Mouse (Mus musculus) hindbrain, embryonic 12.5 days (tissue): ENCODE results near the gene Zc3h15. TPM values are rescaled to one million over a fixed set of nuclear protein-coding genes. Genes with fewer than 3 reads are reported as not detected.

ENCODE experiments used
- ATAC-seq: fragments of 200-750 bp; cut with Nextera tagmentation; 2 replicates; pipeline ENCODE4 v1.8.0; 2017; ENCODE audit warnings: moderate TSS enrichment; ENCODE audit not compliant: low FRiP score
- H3K27ac ChIP-seq: fragments of 300-500 bp; sonication (generic); 2 replicates; pipeline ENCODE4 v1.5.1; 2016; ENCODE audit warnings: mild to moderate bottlenecking
- H3K27me3 ChIP-seq: fragments of 300-500 bp; sonication (generic); 2 replicates; pipeline ENCODE4 v1.6.1; 2016; ENCODE audit warnings: mild to moderate bottlenecking
- H3K36me3 ChIP-seq: fragments of 300-500 bp; sonication (generic); 2 replicates; pipeline ENCODE4 v1.6.1; 2016; ENCODE audit warnings: mild to moderate bottlenecking
- H3K4me1 ChIP-seq: fragments of 300-500 bp; sonication (generic); 2 replicates; pipeline ENCODE4 v1.6.1; 2016
- H3K4me2 ChIP-seq: fragments of 300-500 bp; sonication (generic); replicated peaks from 2 replicates; pipeline ENCODE4 v1.6.1; 2016; ENCODE audit warnings: mild to moderate bottlenecking
- H3K4me3 ChIP-seq: fragments of 300-500 bp; sonication (generic); 2 replicates; pipeline ENCODE4 v1.5.1; 2016; ENCODE audit warnings: mild to moderate bottlenecking
- H3K9ac ChIP-seq: fragments of 300-500 bp; sonication (generic); 2 replicates; pipeline ENCODE4 v1.6.1; 2016; ENCODE audit warnings: mild to moderate bottlenecking, moderate library complexity
- H3K9me3 ChIP-seq: fragments of 300-500 bp; sonication (generic); replicated peaks from 2 replicates; pipeline ENCODE4 v1.6.1; 2016; ENCODE audit warnings: mild to moderate bottlenecking
- WGBS: fragments of 180-500 bp; shearing (Covaris S2); methylation state at CpG from one replicate; pipeline ENCODE4 v1.1.7; 2016; 5-methylcytosine and 5-hydroxymethylcytosine counted together
- polyA plus RNA-seq: library from polyadenylated mRNA; unstranded; fragments of >200 nt; fragmentation: Nextera tagmentation; extraction: Ambion mirVana; gene quantifications from 2 replicates; pipeline ENCODE4 v1.2.1, GENCODE M21; 2016

The Zc3h15 gene
- polyA plus RNA-seq, 1 experiment from 2014 or later: 180 TPM

DNA sequence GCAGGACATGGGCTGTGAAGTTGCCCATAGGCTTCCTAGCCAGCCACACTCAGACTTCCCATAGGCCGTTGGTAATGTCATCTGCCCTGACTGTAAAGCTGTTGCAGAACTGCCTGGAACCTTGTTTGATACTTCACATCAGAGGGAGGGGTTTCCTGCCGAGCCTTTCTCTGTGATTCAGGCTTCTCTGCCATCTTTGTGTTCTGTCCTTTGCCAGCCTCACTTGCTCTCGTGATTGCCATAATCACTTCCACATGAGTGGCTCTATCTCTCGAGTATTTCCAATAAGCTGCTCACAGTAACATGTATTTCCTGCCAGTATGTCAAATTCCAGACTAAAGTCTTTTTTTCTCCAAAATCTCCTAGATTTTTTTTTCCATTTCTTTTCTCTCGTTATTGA is 31.4 kb downstream of the Zc3h15 start:
- Histone ChIP-seq H3K4me3 (no peak overlapping the region), H3K9ac (no peak overlapping the region), H3K4me1 (peaks cover 6% of the 10 kb centered on the region; the same call in 1 of the 2 replicates), H3K9me3 (no peaks in the 10 kb centered on the region), H3K36me3 (no peaks in the 10 kb centered on the region; the same call in 1 of the 2 replicates), H3K27me3 (no peaks in the 10 kb centered on the region), H3K4me2 (no peak overlapping the region), H3K27ac (no peak overlapping the region)
- 54% methylated on average over 5 of the region's 5 CpGs for WGBS
- ATAC-seq: no peak

DNA sequence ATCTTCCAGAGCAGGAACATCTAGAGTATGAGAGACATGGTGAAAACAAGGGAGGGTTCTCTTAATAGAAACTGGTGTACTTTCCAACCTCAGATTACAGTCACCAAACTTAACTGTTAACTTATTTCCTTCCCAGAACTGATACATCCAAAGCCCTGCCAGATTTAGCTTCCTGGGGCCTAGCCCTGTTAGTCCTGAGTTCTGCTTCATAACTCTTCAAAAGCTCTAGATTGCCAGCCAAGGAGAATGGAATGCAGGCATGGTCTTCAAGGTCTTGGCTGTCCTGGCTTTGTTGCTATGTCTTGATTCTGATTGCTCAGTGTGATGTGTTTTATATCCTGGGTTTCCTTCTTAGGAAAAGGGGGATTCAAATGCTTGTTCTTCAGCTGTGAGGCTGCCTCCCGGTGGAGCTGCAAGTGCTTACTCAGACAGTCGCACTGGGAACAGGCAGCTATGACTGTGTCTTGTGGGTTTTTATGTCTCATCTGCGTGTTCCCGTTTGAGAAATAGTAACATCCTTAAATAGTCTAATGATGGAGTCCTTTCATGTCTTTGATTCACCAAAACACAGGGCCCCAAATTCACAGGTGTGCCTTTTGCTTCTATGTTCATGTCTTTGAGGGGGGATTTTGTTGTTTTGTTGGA is 32.1 kb downstream of the Zc3h15 start:
- 85% methylated on average over 4 of the region's 4 CpGs for WGBS

DNA sequence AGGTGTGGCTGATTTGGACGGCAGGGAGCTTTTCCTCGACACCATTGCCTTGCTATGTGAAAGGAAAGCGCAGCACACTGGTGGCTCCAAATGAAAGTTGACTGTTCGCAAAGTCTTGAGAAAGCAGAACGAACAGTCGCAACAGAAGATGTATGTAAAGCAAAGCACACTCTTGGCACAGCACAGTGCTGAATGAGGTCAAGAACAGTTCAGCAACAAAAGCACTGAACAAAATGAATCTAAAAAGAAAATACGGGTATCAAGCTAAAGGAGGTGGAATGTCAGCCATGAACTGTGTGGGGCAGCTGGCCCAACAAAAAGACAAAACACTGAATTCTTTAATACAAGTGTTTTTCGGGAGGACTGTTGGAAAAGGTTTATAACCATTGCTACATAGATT is 37.1 kb downstream of the Zc3h15 start:
- Histone ChIP-seq H3K27me3 (no peaks in the 10 kb centered on the region), H3K27ac (no peak overlapping the region), H3K4me2 (no peak overlapping the region), H3K4me1 (no peaks in the 10 kb centered on the region), H3K9me3 (no peaks in the 10 kb centered on the region), H3K9ac (no peak overlapping the region), H3K4me3 (no peak overlapping the region), H3K36me3 (no peaks in the 10 kb centered on the region)
- WGBS: 74% methylated on average over 8 of the region's 8 CpGs
- no peak for ATAC-seq

More for the DNA sequence above, 32.1 kb downstream of the Zc3h15 start:
- ATAC-seq: no peak
- H3K36me3 ChIP-seq: no peaks in the 10 kb centered on the region; the same call in 1 of the 2 replicates
- no peak overlapping the region for H3K27ac ChIP-seq
- peaks cover 6% of the 10 kb centered on the region; the same call in 1 of the 2 replicates for H3K4me1 ChIP-seq
- H3K9ac ChIP-seq: no peak overlapping the region
- no peak overlapping the region for H3K4me3 ChIP-seq
- H3K4me2 ChIP-seq: no peak overlapping the region
- no peaks in the 10 kb centered on the region for H3K9me3 ChIP-seq
- no peaks in the 10 kb centered on the region for H3K27me3 ChIP-seq

DNA sequence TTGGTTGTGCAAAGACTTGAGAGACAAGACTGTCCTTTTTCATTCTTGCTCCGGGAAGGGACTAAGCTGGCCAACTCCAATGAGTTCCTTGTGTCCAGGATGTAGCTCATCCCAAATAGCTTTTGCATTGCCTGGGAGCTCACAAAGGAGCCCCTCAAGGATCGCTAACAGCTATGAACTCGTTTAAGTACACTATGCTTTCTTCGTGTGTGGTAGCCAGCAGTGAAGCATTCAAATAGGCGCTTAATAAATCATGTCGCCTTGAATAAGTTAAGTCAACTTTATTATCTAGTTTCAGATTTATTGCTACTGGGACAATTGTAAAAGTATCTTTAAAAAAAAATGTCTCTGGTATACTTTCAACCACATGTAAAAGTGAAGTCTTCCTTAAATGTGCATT is 37.5 kb downstream of the Zc3h15 start:
- H3K4me1 ChIP-seq: no peaks in the 10 kb centered on the region
- no peaks in the 10 kb centered on the region for H3K27me3 ChIP-seq
- no peak for ATAC-seq
- no peak overlapping the region for H3K4me2 ChIP-seq
- H3K9me3 ChIP-seq: no peaks in the 10 kb centered on the region
- 71% methylated on average over 6 of the region's 6 CpGs for WGBS
- no peak overlapping the region for H3K27ac ChIP-seq
- H3K4me3 ChIP-seq: no peak overlapping the region
- no peaks in the 10 kb centered on the region for H3K36me3 ChIP-seq
- H3K9ac ChIP-seq: no peak overlapping the region

DNA sequence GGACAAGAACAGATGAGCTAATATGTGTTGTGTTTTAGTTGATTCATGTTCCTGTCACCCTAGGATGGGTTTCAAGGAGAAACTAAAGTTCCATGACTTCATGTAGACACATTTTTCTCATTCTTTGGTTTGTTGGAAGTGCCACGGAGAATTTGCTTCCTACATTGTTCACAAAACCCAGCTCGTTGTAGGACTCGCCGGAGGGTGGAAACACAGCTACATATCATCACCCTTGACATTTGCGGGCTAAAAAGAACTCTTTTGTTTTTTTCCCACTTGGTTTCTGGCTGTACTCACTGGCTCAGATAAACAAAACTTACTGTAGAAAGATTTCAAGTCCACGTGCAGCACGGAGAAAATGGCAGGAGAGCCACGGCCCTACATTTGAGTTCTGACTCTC is 38.0 kb downstream of the Zc3h15 start:
- no peak overlapping the region for H3K4me2 ChIP-seq
- WGBS: 72% methylated on average over 8 of the region's 8 CpGs
- ATAC-seq: no peak

DNA sequence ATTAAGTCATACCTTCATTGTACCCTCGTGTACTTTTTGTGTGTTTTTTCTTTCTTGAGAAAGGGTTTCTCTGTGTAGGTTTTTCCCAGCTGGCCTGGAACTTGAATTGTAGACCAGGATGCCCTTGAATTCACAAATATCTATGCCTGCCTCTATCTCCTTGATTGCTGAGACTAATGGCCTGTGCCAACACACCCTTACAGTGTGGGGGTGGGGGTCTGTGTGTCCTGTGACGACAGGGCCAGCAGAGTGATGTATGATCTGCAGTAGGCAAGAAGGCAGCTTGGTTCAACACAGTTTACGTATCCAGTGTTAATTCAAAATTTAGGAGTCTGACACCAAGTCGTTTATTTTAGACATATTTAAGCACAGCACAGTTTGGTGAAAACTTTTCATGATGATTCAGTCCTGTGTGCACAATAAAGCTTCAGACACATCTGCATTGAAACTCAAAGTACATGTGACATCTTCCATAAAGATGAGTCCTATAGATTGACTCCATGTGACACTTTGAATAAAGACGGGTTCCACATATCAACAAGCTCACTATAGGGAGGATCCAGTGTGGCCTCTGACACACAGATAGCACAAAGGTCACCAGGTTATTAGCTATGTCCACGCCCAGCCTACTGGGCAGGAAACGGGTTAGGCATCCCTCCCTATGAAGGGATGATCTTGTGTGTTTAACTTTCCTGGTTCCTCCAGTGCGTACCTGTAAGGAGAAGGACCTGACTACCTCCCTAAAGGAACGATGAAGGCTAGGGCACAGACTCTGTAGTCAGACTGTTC is 39.7 kb downstream of the Zc3h15 start:
- H3K4me3 ChIP-seq: no peak overlapping the region
- no peak overlapping the region for H3K27ac ChIP-seq
- no peaks in the 10 kb centered on the region for H3K27me3 ChIP-seq
- no peaks in the 10 kb centered on the region for H3K36me3 ChIP-seq
- 82% methylated on average over 9 of the region's 9 CpGs for WGBS
- no peak for ATAC-seq
- H3K4me2 ChIP-seq: no peak overlapping the region
- H3K9me3 ChIP-seq: 0 out of 2 replicates have a peak, but pooled peaks cover 6% of the 10 kb centered on the region
- no peak overlapping the region for H3K9ac ChIP-seq
- H3K4me1 ChIP-seq: no peaks in the 10 kb centered on the region

More for the DNA sequence above, 38.0 kb downstream of the Zc3h15 start:
- Histone ChIP-seq H3K9ac (no peak overlapping the region), H3K4me3 (no peak overlapping the region), H3K27ac (no peak overlapping the region), H3K27me3 (no peaks in the 10 kb centered on the region), H3K4me1 (no peaks in the 10 kb centered on the region), H3K9me3 (no peaks in the 10 kb centered on the region), H3K36me3 (no peaks in the 10 kb centered on the region)

DNA sequence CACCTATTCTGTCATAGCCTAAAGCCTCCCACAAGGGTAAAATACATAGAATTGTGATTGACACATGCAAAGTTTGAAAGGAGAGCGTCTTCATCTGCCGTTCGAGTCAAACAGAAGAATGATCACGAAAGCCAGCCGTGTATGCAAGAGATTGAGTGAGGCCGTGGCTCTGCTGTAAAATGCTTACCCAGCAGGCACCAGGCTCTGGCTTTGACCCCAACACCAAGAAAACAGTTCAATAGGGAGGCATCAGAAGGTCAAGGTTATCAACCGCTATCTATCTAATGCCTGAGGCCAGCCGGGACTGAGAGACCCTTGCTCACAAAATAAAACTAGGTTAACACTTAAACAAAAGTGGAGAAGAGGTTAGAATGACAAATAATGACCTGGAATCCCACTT is 40.5 kb downstream of the Zc3h15 start:
- no peak overlapping the region for H3K9ac ChIP-seq
- H3K9me3 ChIP-seq: 0 out of 2 replicates have a peak, but pooled peaks cover 6% of the 10 kb centered on the region
- H3K27me3 ChIP-seq: no peaks in the 10 kb centered on the region

DNA sequence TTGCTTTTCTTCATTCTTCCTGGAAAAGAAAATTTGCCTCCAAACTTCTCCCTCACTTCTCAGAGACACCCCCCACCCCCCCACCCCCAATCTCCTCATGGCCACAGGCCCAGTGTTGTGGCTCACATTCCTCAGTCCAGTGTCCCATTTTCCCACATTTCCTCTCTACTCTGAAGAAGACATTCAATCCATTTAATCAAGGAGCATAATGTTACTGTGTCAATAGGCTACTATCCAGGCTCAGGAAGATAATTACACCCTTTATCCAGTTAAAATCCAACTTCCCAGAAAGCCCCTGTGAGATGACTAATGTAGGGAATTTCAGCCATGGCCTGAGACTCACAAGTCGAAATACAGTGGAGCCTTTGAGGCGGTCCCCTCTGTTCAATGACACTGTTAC is 46.1 kb downstream of the Zc3h15 start:
- 78% methylated on average over 2 of the region's 2 CpGs for WGBS
- no peaks in the 10 kb centered on the region for H3K36me3 ChIP-seq
- H3K9ac ChIP-seq: no peak overlapping the region
- peaks cover 7% of the 10 kb centered on the region for H3K4me1 ChIP-seq
- H3K4me3 ChIP-seq: no peak overlapping the region
- H3K27me3 ChIP-seq: no peaks in the 10 kb centered on the region
- no peak overlapping the region for H3K4me2 ChIP-seq
- H3K27ac ChIP-seq: no peak overlapping the region
- 0 out of 2 replicates have a peak, but pooled peaks cover 6% of the 10 kb centered on the region for H3K9me3 ChIP-seq
- no peak for ATAC-seq

More for the DNA sequence above, 40.5 kb downstream of the Zc3h15 start:
- Histone ChIP-seq H3K4me1 (no peaks in the 10 kb centered on the region), H3K27ac (no peak overlapping the region), H3K4me2 (no peak overlapping the region), H3K36me3 (no peaks in the 10 kb centered on the region), H3K4me3 (no peak overlapping the region)
- WGBS: 82% methylated on average over 8 of the region's 8 CpGs
- ATAC-seq: no peak

DNA sequence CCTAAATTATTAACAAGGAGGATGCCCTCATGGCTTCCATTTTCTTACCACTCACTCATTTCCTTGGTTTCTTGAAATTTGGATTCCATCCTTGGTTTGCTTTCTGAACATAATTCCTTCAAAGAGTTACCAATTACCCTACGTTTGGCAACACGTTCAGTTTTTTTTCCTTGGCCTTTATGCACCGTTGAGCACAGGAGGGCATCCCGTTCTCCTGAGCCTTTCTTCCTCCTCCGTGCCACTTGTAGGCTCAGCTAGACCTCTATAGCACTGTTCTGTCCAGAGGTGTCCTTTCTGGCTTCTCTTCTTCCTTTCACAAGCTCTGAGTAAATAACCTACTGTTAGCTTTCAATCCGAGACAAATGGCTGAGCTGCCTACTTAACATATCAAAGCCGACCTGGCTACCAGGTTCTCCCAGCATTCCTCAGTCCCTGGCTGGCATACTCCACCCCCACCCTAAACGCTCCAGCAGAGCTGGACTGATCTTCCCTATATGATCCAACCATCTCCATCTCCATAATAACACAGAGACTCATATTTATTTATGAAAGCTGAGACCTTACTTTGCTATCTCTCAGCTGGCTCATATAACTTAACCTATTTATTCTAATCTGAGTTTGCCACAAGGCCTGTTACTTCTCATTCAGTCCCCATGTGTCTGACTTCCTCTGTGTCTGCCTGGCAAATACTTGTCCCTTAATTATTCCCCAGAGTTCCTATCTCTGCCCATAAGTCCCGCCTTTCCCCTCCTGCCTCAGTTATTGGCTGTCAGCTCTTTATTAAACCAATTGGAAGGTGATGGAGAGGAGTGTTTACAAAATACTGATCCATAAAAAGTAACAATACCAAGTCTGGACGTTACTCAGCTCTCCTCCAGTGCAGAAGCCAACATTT is 48.7 kb downstream of the Zc3h15 start:
- peak; percentile 50; the same call in 1 of the 2 replicates for ATAC-seq
- Histone ChIP-seq H3K9ac (no peak overlapping the region), H3K4me2 (no peak overlapping the region), H3K9me3 (0 out of 2 replicates have a peak, but pooled peaks cover 6% of the 10 kb centered on the region), H3K36me3 (no peaks in the 10 kb centered on the region), H3K27ac (no peak overlapping the region), H3K27me3 (no peaks in the 10 kb centered on the region), H3K4me1 (peaks cover 7% of the 10 kb centered on the region), H3K4me3 (no peak overlapping the region)
- WGBS: 21% methylated on average over 10 of the region's 10 CpGs

DNA sequence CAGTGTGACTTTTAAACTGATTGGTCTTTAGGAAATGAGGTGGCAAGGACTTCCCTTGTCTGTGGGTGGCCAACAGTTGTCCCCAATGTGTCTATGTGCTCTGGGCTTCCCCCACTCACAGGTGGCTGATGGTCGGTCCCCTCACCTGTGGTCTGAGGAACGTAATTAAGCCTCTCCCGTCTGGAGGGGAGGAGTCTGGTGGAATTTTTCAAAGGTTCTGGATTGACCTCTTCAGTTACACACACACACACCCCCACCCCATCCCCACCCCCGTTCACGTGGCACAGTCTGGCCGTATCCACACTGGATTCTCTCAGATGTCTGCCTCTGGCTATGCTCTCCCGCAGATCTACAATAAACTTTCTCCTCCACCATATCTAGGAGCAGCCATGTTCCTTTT is 49.8 kb downstream of the Zc3h15 start:
- Histone ChIP-seq H3K27ac (no peak overlapping the region), H3K9ac (no peak overlapping the region), H3K9me3 (no peaks in the 10 kb centered on the region), H3K4me3 (no peak overlapping the region), H3K4me2 (no peak overlapping the region), H3K4me1 (peaks cover 7% of the 10 kb centered on the region), H3K36me3 (no peaks in the 10 kb centered on the region), H3K27me3 (no peaks in the 10 kb centered on the region)
- peak; percentile 38; the same call in 1 of the 2 replicates for ATAC-seq
- WGBS: 86% methylated on average over 7 of the region's 7 CpGs

DNA sequence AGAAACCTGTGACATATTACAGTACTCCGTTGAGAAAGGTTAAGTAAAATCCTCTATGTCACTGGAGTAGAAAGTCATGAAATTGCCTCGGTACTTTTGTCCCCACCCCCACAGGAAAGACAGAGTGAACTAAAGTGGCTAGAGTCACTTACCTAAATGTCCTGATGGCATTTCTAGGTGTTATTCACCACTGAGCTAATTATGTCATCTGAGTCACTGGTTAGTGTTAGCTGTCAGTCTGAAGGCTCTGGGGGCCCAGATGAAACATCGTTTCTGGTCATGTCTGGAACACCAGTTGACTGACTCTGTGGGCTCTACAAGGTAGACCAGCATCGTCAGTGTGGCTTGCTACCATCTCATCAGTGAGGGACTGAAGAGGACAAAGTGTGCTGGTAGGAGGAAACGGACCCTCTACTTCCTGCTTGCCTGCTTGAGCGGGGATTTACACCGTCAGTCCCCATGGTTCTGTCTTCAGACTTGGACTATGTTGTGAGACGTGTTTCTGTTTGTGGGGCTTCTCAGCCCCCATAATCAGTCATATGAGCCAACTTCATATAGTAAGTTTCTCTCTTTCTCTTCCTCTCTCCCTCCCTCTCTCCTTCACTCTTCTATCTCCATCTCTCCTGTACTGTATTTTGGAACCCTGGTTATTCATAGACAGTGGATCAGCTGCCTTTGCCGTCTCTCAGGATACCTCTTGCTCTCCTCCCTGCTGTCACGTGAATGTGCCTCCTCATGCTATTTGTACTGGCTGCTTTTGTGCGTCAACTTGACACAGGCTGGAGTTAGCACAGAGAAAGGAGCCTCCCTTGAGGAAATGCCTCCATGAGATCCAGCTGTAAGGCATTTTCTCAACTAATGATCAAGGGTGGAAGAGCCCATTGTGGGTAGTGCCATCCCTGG is 51.4 kb downstream of the Zc3h15 start:
- H3K36me3 ChIP-seq: no peaks in the 10 kb centered on the region
- no peak for ATAC-seq
- H3K9me3 ChIP-seq: no peaks in the 10 kb centered on the region
- WGBS: 83% methylated on average over 11 of the region's 11 CpGs
- no peak overlapping the region for H3K27ac ChIP-seq
- H3K4me2 ChIP-seq: no peak overlapping the region
- H3K27me3 ChIP-seq: no peaks in the 10 kb centered on the region
- no peak overlapping the region for H3K4me3 ChIP-seq
- H3K9ac ChIP-seq: no peak overlapping the region
- H3K4me1 ChIP-seq: peaks cover 7% of the 10 kb centered on the region
